Mouse (Mus musculus): ENCODE results near the gene Cdkal1.

Gene Cdkal1

DNA sequence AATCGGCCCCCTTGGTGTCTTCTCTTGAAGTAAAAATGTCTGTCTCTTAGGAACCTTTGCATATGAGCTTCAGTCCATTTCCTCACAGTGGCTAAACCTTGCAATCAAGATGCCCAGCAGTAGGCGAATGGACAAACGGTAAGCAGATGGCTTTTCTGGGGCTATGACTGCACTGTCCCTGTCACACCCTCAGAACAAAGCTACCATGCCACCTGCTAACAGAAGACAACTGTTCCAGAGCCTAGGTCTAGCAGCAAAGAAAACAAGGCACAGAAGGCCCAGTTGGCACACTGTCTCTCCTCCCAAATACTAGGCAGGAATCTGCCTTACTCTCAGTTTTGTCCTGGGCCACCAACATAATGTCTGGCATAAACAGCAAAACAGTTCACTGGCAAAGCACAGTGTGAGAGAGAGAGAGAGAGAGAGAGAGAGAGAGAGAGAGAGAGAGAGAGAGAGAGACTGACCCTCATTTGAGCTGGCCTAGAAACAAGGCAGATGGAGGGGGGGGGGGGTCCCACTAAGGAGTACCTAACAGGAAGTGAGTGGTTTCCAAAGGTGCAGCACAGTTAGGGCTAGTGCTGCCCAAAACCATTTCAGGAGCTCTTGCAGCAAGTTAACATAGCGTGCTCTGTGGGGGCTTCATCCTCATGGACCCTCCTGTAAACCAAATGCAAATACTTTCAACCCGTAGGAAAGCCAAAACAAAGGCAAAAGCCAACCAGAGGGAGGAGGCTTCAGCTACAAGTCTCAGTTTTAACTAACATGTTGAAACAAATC is 95.6 kb downstream of the Cdkal1 start:
- no peak for DNase-seq

DNA sequence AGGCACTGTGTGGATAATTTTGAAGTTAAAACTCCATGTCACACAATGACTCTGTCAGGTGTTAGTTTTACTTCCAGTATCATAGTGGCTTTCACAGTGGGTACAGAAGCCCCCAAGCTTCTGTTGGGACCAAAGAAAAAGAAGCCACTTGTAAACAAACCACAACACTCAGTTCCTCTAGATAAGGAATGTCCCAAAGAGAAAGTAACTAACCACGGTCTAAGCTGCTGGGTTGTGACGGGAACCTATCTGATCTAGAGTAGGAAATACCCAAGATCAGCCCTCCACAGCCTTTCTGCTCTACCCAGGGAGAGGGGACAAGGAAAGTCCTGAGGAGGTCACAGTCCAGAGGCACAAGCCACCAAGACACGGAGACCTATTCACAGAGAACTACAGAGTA is 99.4 kb downstream of the Cdkal1 start:
- no peak for DNase-seq

DNA sequence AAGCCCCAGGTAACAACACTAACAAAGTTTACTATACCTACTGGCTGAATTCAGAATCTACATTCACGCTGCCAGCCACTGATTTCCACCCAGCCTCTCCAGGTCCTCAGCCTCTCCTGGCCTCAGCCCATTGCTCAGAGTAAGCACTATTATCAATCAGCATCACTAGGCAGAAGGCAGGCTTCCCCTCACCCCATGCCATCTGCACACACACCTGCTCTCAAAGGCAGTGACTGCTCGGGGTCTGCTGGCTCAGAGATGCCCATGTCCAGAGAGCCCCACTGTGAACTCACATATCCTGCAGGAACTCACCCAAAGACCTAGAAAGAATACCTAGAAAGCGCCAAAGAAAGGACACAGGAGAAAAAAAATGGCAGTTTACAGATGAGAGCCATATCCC is 102.2 kb downstream of the Cdkal1 start:
- no peak for DNase-seq

DNA sequence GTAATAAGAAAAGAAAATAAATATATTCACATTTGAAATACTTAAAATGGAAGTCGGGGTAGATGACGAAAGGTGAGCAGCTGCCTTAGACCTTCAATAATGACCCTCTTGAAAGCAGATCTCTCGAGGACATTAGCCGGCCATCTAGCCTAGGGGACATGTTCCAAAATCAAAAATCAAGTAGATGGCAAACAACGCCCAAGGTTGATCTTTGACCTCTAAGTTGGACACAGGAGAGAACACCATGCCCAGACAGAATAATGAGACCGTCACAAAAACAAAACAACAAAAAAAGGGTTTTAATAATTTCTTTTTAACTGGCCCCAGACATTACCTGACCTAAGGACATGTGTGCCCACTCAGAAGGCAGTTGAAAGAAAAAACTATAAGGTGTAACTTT is 103.4 kb downstream of the Cdkal1 start:
- no peak for DNase-seq

DNA sequence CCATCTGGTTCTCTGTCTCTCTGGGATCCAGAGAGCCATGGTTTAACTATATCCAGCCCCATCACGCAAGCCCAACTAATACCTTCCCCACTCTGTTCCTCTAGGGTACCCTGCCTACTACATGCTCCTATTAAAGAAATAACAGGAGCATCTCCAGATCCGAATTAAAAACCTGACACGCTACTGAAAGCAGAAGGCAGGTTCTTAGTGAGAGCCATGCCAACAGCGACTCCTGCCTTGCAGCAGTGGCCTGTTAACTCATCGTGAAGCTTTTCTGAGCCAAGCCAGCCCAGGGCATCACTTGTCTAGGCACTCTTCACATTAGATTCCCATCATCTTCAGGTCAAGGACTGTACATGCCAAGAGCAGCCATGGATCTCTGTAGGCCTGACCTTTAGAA is 104.3 kb downstream of the Cdkal1 start:
- DNase-seq = no peak

DNA sequence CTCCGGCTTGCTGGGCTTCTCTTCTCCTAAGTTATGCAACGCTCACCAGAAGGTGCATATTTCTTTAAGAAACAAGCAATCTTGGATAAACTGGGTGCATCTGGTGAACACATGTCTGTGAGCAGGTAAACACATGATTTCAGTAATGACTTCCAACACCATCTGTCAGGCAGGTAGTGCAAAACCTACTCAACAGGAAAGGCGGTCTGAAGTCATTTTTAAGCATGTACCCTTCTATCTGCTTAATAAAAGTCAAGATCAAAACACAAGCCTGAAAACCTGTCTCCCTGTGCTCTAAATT is 108.2 kb downstream of the Cdkal1 start:
- no peak for DNase-seq

DNA sequence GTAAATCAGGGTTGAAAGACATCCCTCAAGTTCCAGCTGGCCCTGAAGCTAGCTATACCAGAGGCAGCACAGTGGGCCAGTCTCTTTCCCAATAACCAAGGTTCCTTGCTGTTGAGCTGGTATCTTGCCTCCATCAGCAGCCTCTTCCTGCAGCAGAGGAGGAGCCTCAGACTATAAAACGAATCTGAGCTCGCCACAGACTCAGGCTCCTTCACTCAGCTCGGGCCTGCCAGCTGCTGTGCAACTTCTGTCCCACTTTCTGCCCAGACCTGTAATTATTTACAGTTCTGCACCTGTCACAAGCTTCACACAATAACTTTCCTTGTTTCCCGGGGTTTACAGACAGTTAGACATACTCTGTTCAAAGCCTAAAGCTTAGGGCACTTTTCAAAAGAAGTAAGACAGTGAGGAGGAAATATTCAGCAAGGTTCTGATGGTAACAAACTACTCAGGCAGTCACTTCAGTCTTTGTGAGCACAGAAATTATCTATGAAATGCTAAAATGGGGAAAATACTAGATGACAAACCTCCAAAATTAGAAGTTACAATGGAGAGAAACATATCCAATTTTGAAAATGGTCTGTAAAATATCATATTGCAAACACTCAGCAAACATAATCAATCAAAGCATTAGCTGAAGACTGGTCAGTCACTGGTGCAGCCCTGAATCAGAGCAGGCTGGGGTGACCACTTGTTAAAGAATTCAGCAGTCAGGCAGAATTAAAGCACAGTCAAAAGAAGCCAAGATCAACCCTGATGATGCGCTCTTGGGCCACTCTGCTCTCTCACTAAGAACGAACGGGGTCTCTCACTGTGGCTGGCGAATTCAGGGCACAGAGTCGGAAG is 108.8 kb downstream of the Cdkal1 start:
- DNase-seq = no peak

DNA sequence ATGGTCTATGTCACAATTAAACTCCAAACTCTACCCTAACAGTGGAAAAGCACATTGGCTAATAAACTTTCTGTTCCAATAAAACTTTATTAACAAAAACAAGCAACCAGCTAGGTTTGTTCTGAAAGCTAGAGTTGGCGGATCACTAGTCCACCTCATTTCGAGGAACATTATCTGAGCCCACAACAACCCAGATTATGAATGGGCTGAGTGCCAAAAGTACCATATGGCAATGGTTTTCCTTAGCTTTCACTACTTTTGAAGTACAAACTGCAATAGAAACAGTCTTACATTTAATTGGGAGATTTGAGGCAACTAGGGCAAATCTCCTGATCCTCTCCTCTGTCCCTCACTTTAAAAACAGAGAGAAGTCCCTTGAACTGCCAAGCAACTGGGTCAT is 110.4 kb downstream of the Cdkal1 start:
- no peak for DNase-seq

DNA sequence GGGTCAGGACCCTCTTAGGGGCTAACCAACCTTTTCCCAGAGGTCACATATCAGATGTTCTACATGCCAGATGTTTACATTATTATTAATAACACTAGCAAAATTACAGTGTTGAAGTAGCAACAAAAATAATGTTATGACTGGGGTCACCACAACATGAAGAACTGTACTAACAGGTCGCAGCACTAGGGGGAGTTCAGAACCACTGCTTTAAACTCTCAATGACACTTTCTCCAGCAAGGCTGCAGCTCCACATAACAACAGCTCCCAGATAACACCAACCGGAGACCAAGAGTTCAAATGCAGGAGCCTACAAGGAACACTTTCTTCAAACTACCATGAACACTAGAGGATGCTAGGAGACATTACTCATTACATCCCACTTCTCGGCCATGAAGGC is 111.3 kb downstream of the Cdkal1 start:
- peak in 1 of 2 experiments; percentile 30 for DNase-seq

DNA sequence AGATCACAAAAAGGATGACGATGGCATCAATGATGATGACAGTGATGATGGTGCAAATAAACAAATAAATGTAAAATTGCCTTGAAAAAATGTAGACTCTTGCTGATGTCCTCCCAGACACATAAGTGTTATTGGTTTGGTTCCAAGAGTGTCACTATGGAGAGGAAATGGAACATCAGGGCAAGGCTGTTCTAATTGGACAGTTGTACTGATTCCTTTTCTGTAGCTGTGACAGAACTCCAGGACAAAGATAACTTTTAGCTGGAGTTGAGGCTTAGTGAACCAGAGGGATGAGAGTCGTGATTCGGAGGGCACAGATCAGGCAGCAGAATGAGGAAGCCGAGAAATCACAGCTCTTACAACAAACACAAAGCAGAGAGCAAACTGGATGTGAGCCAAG is 111.7 kb downstream of the Cdkal1 start:
- DNase-seq = no peak

DNA sequence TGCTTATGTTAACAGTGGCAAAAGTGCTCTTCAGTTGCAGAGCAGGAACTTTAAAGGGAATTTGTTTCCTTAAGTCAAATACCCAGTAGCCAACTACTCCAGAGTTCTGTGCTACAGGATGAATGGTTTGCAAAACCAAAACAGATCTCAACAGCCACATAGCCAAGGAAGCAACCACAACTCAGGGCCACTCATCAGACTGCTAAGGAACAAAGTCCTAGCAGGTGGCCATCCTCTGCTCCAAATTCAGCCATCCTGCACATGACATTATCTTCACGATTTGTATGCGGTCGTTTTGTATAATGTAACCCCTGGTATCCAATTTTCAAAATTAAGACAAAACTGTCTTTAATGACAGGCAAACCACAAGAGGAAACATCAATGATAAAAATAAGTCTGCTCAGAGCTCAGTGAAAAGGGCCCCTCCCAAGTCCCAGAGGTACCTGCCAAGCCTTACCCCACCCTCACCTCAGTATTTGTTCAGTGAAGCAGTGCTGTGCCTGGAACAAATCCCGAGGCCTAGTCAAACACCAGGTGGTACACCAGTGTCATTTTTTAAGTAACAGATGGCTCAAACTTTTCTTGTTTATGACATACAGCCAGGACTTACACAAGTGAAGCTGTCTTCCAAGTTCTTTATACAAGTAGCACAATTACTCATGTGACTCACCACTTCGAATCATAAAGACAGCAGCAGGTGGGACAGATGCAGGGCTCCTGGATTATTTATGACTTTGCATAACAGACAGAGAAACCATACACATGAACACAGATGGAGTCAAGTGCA is 117.6 kb downstream of the Cdkal1 start:
- peak in 1 of 2 experiments; percentile 9 for DNase-seq

DNA sequence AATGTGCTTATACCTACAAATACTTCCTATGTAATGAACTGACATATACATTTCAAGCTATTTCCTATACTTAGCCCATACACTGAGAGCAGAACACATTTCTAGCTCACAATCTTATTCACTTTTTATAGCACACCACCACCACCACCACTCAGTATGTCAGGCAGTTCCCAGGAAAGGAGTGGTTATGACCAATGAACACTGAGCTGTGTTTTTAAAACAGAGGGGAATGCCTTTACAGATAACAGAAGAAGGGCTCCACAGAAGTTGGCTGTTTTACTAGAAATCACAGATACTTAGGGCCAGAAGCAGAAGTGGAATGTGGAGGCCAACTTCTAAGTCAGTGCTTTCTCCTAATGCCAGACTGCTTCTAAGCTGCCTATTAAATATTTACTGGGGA is 121.0 kb downstream of the Cdkal1 start:
- no peak for DNase-seq

DNA sequence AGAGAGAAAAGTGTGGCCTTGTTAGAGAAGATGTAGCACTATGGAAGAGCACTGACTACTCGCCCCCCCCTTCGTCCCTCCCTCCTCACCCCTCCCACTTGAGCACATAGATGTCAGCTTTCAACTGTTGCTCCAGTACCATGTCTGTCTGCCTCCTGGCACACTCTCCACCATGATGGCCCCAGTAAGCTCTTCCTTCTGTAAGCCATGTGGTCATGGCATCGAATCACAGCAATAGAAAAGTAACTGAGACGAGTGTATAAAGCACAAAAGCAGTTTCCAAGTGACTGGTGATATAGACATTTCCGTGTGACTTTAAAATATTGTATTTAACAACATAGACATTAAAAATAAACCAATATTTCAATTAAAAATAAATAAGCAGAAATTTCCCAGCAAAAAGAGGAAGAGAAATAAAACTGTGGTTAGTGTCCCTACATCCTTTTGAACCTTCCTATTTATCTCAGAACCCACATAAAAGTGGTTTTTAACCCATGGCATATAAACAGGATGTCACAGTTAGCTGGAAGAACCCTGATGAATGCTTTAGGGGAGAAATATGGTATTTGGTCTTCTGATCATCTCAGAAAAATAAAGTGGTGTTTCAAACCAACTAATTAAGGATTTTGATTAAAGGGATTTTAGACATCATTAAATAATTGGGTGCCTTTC is 129.2 kb downstream of the Cdkal1 start:
- DNase-seq = no peak

DNA sequence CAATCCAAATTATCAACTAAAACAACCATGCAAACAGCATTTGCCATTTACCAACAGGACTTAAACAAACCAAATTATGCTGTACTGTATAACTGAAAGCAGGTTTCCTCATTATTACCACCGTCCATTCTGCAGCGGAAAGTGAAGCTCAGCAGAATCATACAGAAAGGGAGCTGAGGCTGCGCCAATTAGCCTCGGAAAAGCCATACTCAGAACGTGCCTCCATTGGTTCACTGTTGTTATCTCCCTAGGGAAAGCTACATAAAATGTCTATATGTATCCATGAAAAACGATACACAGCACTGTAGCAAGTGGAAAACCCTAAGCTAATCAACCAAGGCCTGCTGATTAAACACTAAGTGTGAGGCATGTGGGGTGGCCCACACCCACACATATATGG is 130.6 kb downstream of the Cdkal1 start:
- DNase-seq = no peak

DNA sequence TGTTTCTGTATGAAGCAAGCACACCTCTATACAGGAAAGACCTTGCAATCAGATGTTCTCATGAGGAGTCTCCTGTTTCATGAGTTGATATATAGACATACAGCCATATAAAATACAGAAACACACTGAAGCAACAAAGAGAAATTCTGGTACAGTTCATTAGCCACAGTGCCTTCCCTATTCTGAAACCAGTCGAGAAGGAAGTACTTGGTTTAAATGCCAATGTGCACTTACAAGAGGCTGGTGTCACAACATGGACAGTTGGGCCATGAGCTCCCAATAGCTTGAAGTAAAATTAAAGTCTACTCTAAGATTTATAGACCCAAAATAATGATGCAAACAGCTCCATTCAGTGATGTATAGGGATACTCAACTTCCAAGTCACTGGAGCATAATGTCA is 132.3 kb downstream of the Cdkal1 start:
- DNase-seq = no peak

DNA sequence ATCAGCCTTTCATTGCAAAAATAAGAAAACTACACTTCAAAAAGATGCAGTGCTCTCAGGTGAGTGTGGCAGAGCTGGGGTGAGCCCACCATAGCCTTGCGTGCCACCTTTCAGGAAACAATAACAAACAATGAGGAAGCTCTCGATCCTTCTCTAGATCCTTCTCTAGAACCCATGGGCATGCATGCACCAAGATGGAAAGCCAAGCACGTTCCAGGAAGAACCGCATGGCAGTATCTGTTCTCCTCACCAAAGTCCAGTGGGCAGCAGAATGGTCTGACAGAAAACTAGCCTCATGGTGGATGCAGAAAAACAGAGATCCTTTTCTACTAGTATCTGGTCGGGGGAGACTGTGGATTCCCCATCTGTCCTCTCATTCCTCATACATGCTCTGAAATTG is 134.3 kb downstream of the Cdkal1 start:
- no peak for DNase-seq

DNA sequence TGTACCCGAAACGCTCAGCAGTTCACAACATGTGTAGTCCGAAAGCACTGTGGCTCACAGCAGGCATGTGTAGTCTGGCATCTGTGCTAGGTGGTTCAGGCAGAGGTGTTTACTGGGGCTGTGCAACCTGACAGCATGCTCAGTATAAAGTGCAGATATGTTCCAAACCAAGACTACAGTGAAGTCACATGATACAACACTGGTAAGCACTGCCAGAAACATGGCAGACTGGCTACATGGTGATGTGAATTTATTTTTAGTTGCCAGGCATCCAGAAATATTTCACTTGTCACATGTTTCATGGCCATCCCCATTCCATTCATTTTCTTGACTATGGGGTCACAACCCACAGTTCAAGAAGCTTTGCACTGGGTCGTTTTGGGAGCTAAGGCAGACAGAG is 138.9 kb downstream of the Cdkal1 start:
- DNase-seq = no peak

DNA sequence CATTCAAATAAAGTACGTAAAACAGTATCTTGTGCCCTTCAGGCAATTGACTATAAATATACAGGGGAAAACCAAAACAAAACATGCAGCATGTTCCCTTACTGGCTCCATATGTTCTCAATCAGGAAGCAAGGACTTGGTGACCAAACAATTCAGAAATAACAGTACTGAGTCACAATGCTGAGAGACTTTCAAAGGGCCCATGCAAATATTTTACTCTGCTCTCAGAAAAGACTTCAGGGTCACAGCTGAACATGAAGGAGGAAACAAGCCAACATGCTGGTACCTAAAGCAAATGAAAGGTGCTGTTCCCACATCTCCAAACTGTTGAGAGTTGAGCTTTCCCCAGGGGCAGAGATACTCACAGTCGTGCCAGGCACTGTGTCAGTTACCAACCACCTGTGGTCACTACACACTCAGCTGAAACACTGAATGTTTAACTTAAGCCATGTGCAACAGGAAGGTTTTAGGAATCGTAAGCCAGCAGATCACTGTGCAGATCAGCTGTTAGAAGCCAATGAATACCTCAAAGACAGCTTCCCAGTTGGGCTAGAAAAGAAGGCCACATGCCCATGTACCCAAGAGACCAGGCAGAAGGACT is 140.1 kb downstream of the Cdkal1 start:
- no peak for DNase-seq

DNA sequence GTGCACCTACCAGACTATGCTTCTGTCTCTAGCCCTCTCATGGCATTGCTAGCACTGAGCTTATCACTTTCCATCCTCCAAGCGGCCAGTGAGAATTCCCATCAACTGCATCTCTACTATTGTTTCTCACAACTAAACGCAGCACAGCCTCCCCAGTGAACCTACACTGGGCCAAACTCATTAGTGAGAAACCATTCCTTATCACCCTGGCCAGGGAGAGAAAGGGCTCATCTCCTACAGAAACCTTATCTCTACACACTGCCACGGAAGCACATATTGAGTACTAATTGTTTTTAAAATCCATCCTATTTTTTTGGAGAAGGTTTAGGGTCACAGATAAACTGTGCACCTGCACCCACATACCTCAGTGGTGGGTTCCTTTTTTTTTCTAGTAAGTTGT is 147.9 kb downstream of the Cdkal1 start:
- DNase-seq = no peak

DNA sequence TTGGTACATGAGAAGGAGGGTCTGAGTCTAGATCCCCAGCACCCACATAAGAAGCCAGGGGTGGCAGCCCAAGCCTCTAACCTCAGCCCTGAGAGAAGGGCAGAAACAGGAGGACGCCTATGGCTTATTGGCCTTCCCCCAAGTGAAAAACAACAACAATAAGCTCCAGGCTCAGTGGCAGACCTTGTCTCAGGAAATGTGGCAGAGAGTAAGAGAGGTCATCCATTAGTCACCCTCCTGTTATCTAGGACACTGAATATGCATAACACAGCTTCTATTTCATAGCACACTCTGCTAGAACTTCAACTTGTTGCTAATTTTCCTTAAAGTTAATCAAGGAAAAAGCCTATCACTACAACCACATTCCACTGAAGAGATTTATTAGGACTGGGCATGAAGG is 154.1 kb downstream of the Cdkal1 start:
- DNase-seq = no peak

DNA sequence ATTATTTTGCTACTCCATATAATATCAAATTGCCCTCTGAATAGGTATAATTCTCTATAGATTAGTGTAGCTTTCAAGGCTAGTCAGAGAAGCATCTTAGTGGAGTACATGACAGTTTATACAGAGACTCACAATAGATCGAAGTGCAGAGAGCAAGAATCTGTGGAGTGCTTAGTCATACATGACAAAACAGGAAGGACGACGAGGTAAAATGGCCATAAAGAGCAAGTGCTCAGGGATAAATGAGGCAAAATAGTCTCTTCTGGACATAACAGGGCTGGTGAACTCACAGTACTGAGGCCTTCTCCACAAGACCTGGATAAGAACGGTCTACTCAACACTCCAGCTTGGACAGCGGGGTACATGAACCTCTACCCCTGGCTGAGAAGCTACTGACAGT is 155.6 kb downstream of the Cdkal1 start:
- DNase-seq = no peak

DNA sequence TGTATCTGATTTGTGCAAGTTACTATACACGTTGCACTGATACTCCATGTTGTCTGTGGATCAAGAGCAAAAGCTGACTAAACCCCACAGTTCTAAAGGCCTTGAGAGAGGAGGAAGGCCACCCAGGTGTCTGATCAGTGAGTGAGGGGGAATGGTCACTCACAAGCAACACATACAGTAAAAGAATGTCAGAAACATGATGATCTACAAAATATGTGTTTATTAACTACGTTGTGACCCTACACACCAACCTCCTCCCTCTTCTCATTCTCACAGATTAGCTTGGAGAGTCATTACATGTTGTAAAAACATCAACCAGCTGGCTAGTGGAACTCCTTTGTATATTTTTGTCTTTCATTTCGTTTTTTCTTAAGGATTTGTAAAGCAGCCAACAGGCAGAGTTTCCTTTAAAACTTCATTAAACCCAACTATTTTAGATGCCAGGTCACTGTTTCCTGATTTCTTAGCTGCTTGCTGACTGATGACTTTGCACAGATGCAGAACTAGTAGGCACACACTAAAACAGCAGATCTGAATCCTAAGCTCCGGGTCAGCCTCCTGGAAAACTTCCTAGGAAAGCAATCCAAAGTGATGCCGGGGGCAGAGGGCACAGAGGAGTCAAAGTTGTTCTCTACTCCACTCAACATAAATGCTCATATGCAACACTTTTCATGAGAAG is 157.0 kb downstream of the Cdkal1 start:
- DNase-seq = no peak
